Mouse (Mus musculus): ENCODE results near the gene Hivep1. TPM values are rescaled to one million over a fixed set of nuclear protein-coding genes. Genes with fewer than 3 reads are reported as not detected.

Hivep1 gene
- total RNA-seq, 2 experiments from 2014 or later, result 40.9 to 44.3 TPM

GRCm38 (mm10) chr13:42213556-42213955 is 161.7 kb downstream of the Hivep1 start:
- no peak for DNase-seq (ENCODE audit: low spot score in 2 of 2)

GRCm38 (mm10) chr13:42222401-42222800 is 170.6 kb downstream of the Hivep1 start:
- no peak for DNase-seq (ENCODE audit: low spot score in 2 of 2)

GRCm38 (mm10) chr13:42228849-42229248 is 177.0 kb downstream of the Hivep1 start:
- no peak for DNase-seq (ENCODE audit: low spot score in 2 of 2)

GRCm38 (mm10) chr13:42233741-42234419 is 182.1 kb downstream of the Hivep1 start:
- DNase-seq (ENCODE audit: low spot score in 2 of 2), result no peak

GRCm38 (mm10) chr13:42238520-42238919 is 186.7 kb downstream of the Hivep1 start:
- no peak for DNase-seq (ENCODE audit: low spot score in 2 of 2)

- DNase-seq (ENCODE audit: low spot score in 2 of 2), result no peak
Measured at GRCm38 (mm10) chr13:42242131-42242530, 190.3 kb downstream of the Hivep1 start.

Other genes starting within 250 kb of the Hivep1 start
- under 1 TPM; 0.46 to 0.69 TPM for gene Adtrp, start 204.3 kb upstream of the Hivep1 start, total RNA-seq (2021)
- gene Edn1, start 249.5 kb downstream of the Hivep1 start, total RNA-seq (2021), result 1 to 10 TPM; 1.6 to 2.5 TPM

Measured in layer of hippocampus, postnatal 10 days (tissue).